Mouse (Mus musculus) CH12.LX (cell line): Measurements from ENCODE around the gene Zfp281. TPM values are rescaled to one million over a fixed set of nuclear protein-coding genes. Genes with fewer than 3 reads are reported as not detected.

Experiments
- DNase-seq: peaks from one replicate; pipeline ENCODE4 v3.0.0-alpha.2; 2013; ENCODE audit errors: extremely low read depth
- H3K27ac ChIP-seq: 2 replicates; pipeline ENCODE4 v1.5.1; 2012; ENCODE audit warnings: low read depth, mild to moderate bottlenecking, control low read depth, moderate library complexity; ENCODE audit not compliant: insufficient read depth
- H3K27me3 ChIP-seq: replicated peaks from 2 replicates; pipeline ENCODE3; 2012; ENCODE audit warnings: inconsistent platforms
- H3K36me3 ChIP-seq, 2 experiments: replicated peaks in 1 of 2; 2 replicates each; pipeline versions ENCODE3 to v1.6.1; 2012; ENCODE audit warnings: inconsistent platforms in 1 of 2, low read length in 1 of 2, mild to moderate bottlenecking in 1 of 2, mixed read lengths in 1 of 2, moderate library complexity in 1 of 2; ENCODE audit not compliant: control insufficient read depth in 1 of 2, insufficient read depth in 1 of 2
- H3K4me1 ChIP-seq, 2 experiments: 2 replicates each; pipeline ENCODE4 v1.6.1; 2012; ENCODE audit warnings: inconsistent platforms in 1 of 2, moderate library complexity in 1 of 2; ENCODE audit not compliant: insufficient read depth in 2 of 2, control insufficient read depth in 1 of 2
- H3K4me2 ChIP-seq: 2 replicates; pipeline ENCODE4 v1.6.1; 2012; ENCODE audit warnings: low read depth, mild to moderate bottlenecking, control low read depth; ENCODE audit not compliant: poor library complexity, insufficient read depth, severe bottlenecking
- H3K4me3 ChIP-seq, 3 experiments: fragments of 150-350 bp in 1 of 3; sonication (generic) in 1 of 3; replicated peaks in 1 of 3; 2 replicates each; pipeline versions ENCODE3 to v1.5.1; 2011 to 2012; ENCODE audit warnings: low read depth in 2 of 3, low read length in 2 of 3, mild to moderate bottlenecking in 2 of 3, moderate library complexity in 2 of 3, control low read depth in 1 of 3, improper control_type of control experiment in 1 of 3, inconsistent platforms in 1 of 3, mixed read lengths in 1 of 3; ENCODE audit not compliant: poor library complexity in 1 of 3
- H3K79me2 ChIP-seq: replicated peaks from 2 replicates; pipeline ENCODE4 v1.6.1; 2012; ENCODE audit warnings: mild to moderate bottlenecking, moderate library complexity; ENCODE audit not compliant: control insufficient read depth, poor library complexity, insufficient read depth, severe bottlenecking; ENCODE audit errors: extremely low read depth
- H3K9ac ChIP-seq: 2 replicates; pipeline ENCODE4 v1.6.1; 2012; ENCODE audit warnings: low read depth, mild to moderate bottlenecking, control low read depth, moderate library complexity; ENCODE audit not compliant: insufficient read depth
- H3K9me3 ChIP-seq: replicated peaks from 2 replicates; pipeline ENCODE3; 2012; ENCODE audit warnings: low read length, inconsistent platforms, mixed read lengths
- CHD1 ChIP-seq: IDR thresholded peaks from 2 replicates; pipeline ENCODE4 v1.6.1; 2012; ENCODE audit warnings: low read depth, low read length, improper control_type of control experiment, inconsistent platforms
- CTCF ChIP-seq, 2 experiments: IDR thresholded peaks in 1 of 2; conservative IDR thresholded peaks in 1 of 2; 2 replicates each; pipeline ENCODE4 v1.5.1; 2011 to 2012; ENCODE audit warnings: low read depth in 2 of 2, low read length in 2 of 2, improper control_type of control experiment in 1 of 2, inconsistent platforms in 1 of 2, mild to moderate bottlenecking in 1 of 2, moderate library complexity in 1 of 2
- ELF1 ChIP-seq: IDR thresholded peaks from 2 replicates; pipeline ENCODE4 v1.6.1; 2014; ENCODE audit warnings: low read depth, mild to moderate bottlenecking, inconsistent platforms, low read length, improper control_type of control experiment
- GABPA ChIP-seq: IDR thresholded peaks from 2 replicates; pipeline ENCODE4 v1.6.1; 2012; ENCODE audit warnings: low read depth, low read length, improper control_type of control experiment, inconsistent platforms; ENCODE audit not compliant: insufficient replicate concordance
- HCFC1 ChIP-seq: IDR thresholded peaks from 2 replicates; pipeline ENCODE4 v1.6.1; 2012; ENCODE audit warnings: low read depth, mild to moderate bottlenecking, inconsistent platforms, low read length, improper control_type of control experiment
- MAFK ChIP-seq: IDR thresholded peaks from 2 replicates; pipeline ENCODE4 v1.6.1; 2011; ENCODE audit warnings: low read length, improper control_type of control experiment; ENCODE audit not compliant: insufficient replicate concordance
- MAX ChIP-seq: IDR thresholded peaks from 2 replicates; pipeline ENCODE4 v1.6.1; 2011; ENCODE audit warnings: low read length, improper control_type of control experiment
- MAZ ChIP-seq: IDR thresholded peaks from 2 replicates; pipeline ENCODE4 v1.6.1; 2012; ENCODE audit warnings: low read depth, mild to moderate bottlenecking, inconsistent platforms, low read length, improper control_type of control experiment, moderate library complexity
- NELFE ChIP-seq: IDR thresholded peaks from 2 replicates; pipeline ENCODE4 v1.6.1; 2011; ENCODE audit warnings: low read depth, low read length, improper control_type of control experiment
- SMC3 ChIP-seq: IDR thresholded peaks from 2 replicates; pipeline ENCODE4 v1.6.1; 2011; ENCODE audit warnings: low read depth, low read length, improper control_type of control experiment
- TBP ChIP-seq: conservative IDR thresholded peaks from 2 replicates; pipeline ENCODE4 v1.6.1; 2011; ENCODE audit warnings: low read depth, low read length, improper control_type of control experiment
- UBTF ChIP-seq: IDR thresholded peaks from 2 replicates; pipeline ENCODE4 v1.6.1; 2012; ENCODE audit warnings: low read depth, mild to moderate bottlenecking, inconsistent platforms, low read length, improper control_type of control experiment, moderate library complexity
- ZC3H11A ChIP-seq: IDR thresholded peaks from 2 replicates; pipeline ENCODE4 v1.6.1; 2012; ENCODE audit warnings: low read depth, mild to moderate bottlenecking, inconsistent platforms, low read length, improper control_type of control experiment
- ZMIZ1 ChIP-seq: IDR thresholded peaks from 2 replicates; pipeline ENCODE4 v1.6.1; 2012; ENCODE audit warnings: low read depth, mild to moderate bottlenecking, inconsistent platforms, low read length, improper control_type of control experiment
- ZNF384 ChIP-seq: IDR thresholded peaks from 2 replicates; pipeline ENCODE4 v1.6.1; 2012; ENCODE audit warnings: low read depth, low read length, improper control_type of control experiment, inconsistent platforms
- dilution Hi-C: fragments of 300-500 bp; cut with MboI; formaldehyde crosslinking; loops from 2 replicates; pipeline ENCODE4 v1.14.3; 2020; ENCODE audit warnings: low sequenced_read_pairs; ENCODE audit not compliant: extremely low pct_unique_long_range_greater_than_20kb, extremely low pct_ligation_motif_present
- in situ Hi-C: fragments of 300-500 bp; cut with MboI; formaldehyde crosslinking; loops from 3 replicates; pipeline ENCODE4 v1.14.3; 2019; ENCODE audit warnings: low sequenced_read_pairs, low pct_ligation_motif_present, low pct_unique_long_range_greater_than_20kb, mixed read lengths
- polyA plus RNA-seq: library from polyadenylated mRNA; unstranded; fragments of >175 nt; gene quantifications from 2 replicates; pipeline ENCODE4 v1.2.1, GENCODE M21; 2012; ENCODE audit warnings: low read depth; ENCODE audit not compliant: insufficient read length
- total RNA-seq, 2 experiments: library from RNA; depleted of rRNA; stranded (reverse); fragments of 300-350 nt in 1 of 2; fragments of >200 nt in 1 of 2; gene quantifications; 2 replicates each; pipeline ENCODE4 v1.2.3; 2012 to 2014

The Zfp281 gene
- total and polyA plus RNA-seq, 3 experiments: 17.2 to 39.5 (median 20.7) TPM

GRCm38 (mm10) chr1:136594235-136594850 lies 30.4 kb upstream of the Zfp281 start:
- H3K27me3 ChIP-seq: no peaks in the 10 kb centered on the region
- no peak for DNase-seq
- peaks cover 0 to 2% of the 10 kb centered on the region in 2 experiments for H3K36me3 ChIP-seq
- H3K27ac ChIP-seq: no peak overlapping the region
- dilution Hi-C loops (no loop called here), in situ Hi-C loops (no loop called here)
- H3K4me2 ChIP-seq: no peak overlapping the region
- H3K4me3 ChIP-seq: no peak overlapping the region
- TF ChIP-seq MAFK (no peak), NELFE (no peak)
- no peak overlapping the region for H3K9ac ChIP-seq
- H3K9me3 ChIP-seq: peaks cover 7% of the 10 kb centered on the region
- H3K79me2 ChIP-seq: no peaks in the 10 kb centered on the region
- H3K4me1 ChIP-seq: peaks cover 0 to 4% of the 10 kb centered on the region in 2 experiments; a peak in 1 of 4 replicates

GRCm38 (mm10) chr1:136596821-136597220 lies 27.9 kb upstream of the Zfp281 start:
- no peak for DNase-seq
- dilution Hi-C loops: no loop called here
- Histone ChIP-seq H3K79me2 (no peaks in the 10 kb centered on the region), H3K9me3 (peaks cover 7% of the 10 kb centered on the region), H3K4me3 (no peak overlapping the region), H3K27me3 (no peaks in the 10 kb centered on the region), H3K4me2 (no peak overlapping the region)
- TF ChIP-seq ELF1 (no peak), TBP (no peak), MAX (no peak), HCFC1 (no peak), GABPA (no peak), SMC3 (no peak), CHD1 (no peak), UBTF (no peak), ZNF384 (no peak), CTCF (conservative IDR thresholded peaks at IDR 0.05 in 1 of 2, IDR thresholded peaks at IDR 0.05 in 1 of 2; ENCODE audit: low read depth in 2 of 2, low read length in 2 of 2) (no peak), ZC3H11A (no peak), ZMIZ1 (no peak), MAZ (no peak)
- TF ChIP-seq, all 38 proteins: peak for 0
- peaks cover 0 to 2% of the 10 kb centered on the region in 2 experiments for H3K36me3 ChIP-seq
- peaks cover 0 to 19% of the 10 kb centered on the region in 2 experiments; a peak in 2 of 4 replicates for H3K4me1 ChIP-seq
- no peak overlapping the region for H3K27ac ChIP-seq
- no peak overlapping the region for H3K9ac ChIP-seq
- in situ Hi-C loops: no loop called here
